Mouse (Mus musculus) midbrain, embryonic 14.5 days (tissue): Measurements from ENCODE around the gene Plin3. TPM values are rescaled to one million over a fixed set of nuclear protein-coding genes. Genes with fewer than 3 reads are reported as not detected.
A peak's percentile ranks its signal among the peaks of the same experiment; 100 is the strongest.

Experiments
- ATAC-seq: fragments of 200-750 bp; cut with Nextera tagmentation; 2 replicates; pipeline ENCODE4 v1.8.0; 2017; ENCODE audit warnings: moderate number of reproducible peaks, moderate library complexity; ENCODE audit not compliant: low FRiP score, low TSS enrichment
- DNase-seq: peaks from one replicate; pipeline ENCODE4 v3.0.0-alpha.2; 2015
- H3K27ac ChIP-seq: fragments of 300-500 bp; sonication (generic); replicated peaks from 2 replicates; pipeline ENCODE4 v1.5.1; 2014; ENCODE audit warnings: mild to moderate bottlenecking, low read depth, low read length, moderate library complexity
- H3K27me3 ChIP-seq: fragments of 300-500 bp; sonication (generic); 2 replicates; pipeline ENCODE4 v1.6.1; 2014; ENCODE audit warnings: low read length, control low read depth, mixed read lengths; ENCODE audit not compliant: control insufficient read depth, insufficient read depth
- H3K36me3 ChIP-seq: fragments of 300-500 bp; sonication (generic); 2 replicates; pipeline ENCODE4 v1.6.1; 2014; ENCODE audit warnings: low read length, control low read depth; ENCODE audit not compliant: control insufficient read depth, insufficient read depth
- H3K4me1 ChIP-seq: fragments of 300-500 bp; sonication (generic); 2 replicates; pipeline ENCODE4 v1.6.1; 2014; ENCODE audit warnings: mild to moderate bottlenecking, antibody characterized with exemption, low read length, control low read depth; ENCODE audit not compliant: control insufficient read depth, insufficient read depth
- H3K4me2 ChIP-seq: fragments of 300-500 bp; sonication (generic); 2 replicates; pipeline ENCODE4 v1.6.1; 2014; ENCODE audit warnings: mild to moderate bottlenecking, low read length, moderate library complexity
- H3K4me3 ChIP-seq: fragments of 300-500 bp; sonication (generic); replicated peaks from 2 replicates; pipeline ENCODE4 v1.5.1; 2014; ENCODE audit warnings: low read depth, low read length
- H3K9ac ChIP-seq: fragments of 300-500 bp; sonication (generic); replicated peaks from 2 replicates; pipeline ENCODE4 v1.6.1; 2014; ENCODE audit warnings: mild to moderate bottlenecking, low read length, moderate library complexity
- H3K9me3 ChIP-seq: fragments of 300-500 bp; sonication (generic); 2 replicates; pipeline ENCODE4 v1.6.1; 2016; ENCODE audit warnings: low read length, control low read depth, mixed read lengths; ENCODE audit not compliant: control insufficient read depth
- WGBS: fragments of 180-500 bp; shearing (Covaris S2); extraction: QIAGEN DNeasy Blood & Tissue Kit; methylation state at CpG from one replicate; pipeline ENCODE4 v1.1.7; 2014; 5-methylcytosine and 5-hydroxymethylcytosine counted together
- polyA plus RNA-seq: library from polyadenylated mRNA; unstranded; fragments of >200 nt; fragmentation: Nextera tagmentation; extraction: Ambion mirVana; gene quantifications from 2 replicates; pipeline ENCODE4 v1.2.1, GENCODE M21; 2014

Plin3 gene
- polyA plus RNA-seq, 1 experiment from 2014 or later = 11.6 TPM

DNA sequence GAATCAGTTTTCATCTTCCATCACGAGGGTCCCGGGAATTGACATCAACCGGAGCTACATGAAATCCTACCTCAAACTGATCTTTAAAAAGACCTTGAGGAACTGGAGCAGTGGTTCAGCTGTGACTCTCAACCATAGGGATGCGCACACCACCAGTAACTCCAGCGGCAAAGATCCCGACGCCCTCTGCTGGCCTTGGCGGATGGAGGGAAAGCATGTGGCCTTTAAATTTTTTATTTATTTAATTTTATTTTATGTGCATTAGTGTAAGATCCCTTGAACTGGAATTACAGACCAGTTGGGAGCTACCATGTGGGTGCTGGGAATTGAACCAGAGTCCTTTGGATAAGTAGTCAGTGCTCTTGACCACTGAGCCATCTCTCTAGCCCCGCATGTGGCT lies 37.2 kb downstream of the Plin3 start:
- WGBS = 23% methylated on average over 9 of the region's 9 CpGs
- DNase-seq = peak; percentile 71
- H3K4me1 ChIP-seq = peaks cover 22% of the 10 kb centered on the region
- peak overlapping the region; percentile 70 for H3K27ac ChIP-seq
- H3K4me2 ChIP-seq = peak overlapping the region; percentile 36
- no peak overlapping the region for H3K4me3 ChIP-seq
- H3K36me3 ChIP-seq = peaks cover 24% of the 10 kb centered on the region
- no peak for ATAC-seq
- H3K9me3 ChIP-seq = no peaks in the 10 kb centered on the region
- no peaks in the 10 kb centered on the region for H3K27me3 ChIP-seq
- H3K9ac ChIP-seq = peak overlapping the region; percentile 27; the same call in 1 of the 2 replicates

DNA sequence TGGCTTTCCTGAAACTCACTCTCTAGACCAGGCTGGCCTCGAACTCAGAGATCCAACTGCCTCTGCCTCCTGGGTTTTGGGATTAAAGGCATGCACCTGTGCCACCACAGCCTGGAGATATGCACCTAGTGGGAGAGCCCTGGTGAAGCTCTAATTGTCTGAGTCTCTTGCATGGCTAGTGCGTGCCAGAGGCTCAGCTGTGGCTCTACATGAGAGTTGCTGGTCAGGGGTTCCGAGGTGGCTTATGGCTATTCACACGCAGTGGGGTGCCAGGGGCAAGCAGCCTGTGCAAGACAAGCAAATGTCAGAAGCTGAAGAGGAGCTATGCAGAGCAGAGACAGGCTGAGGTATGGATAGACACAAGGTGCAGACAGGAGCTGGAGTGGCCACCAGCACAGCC lies 38.0 kb downstream of the Plin3 start:
- 75% methylated on average over 4 of the region's 4 CpGs for WGBS
- ATAC-seq (no peak), DNase-seq (no peak)
- Histone ChIP-seq H3K4me3 (no peak overlapping the region), H3K27ac (0 out of 2 replicates have a peak overlapping the region, but pooled peaks have one; percentile 70), H3K9ac (no peak overlapping the region), H3K4me1 (peaks cover 22% of the 10 kb centered on the region), H3K36me3 (peaks cover 17% of the 10 kb centered on the region), H3K27me3 (no peaks in the 10 kb centered on the region), H3K9me3 (no peaks in the 10 kb centered on the region), H3K4me2 (no peak overlapping the region)

DNA sequence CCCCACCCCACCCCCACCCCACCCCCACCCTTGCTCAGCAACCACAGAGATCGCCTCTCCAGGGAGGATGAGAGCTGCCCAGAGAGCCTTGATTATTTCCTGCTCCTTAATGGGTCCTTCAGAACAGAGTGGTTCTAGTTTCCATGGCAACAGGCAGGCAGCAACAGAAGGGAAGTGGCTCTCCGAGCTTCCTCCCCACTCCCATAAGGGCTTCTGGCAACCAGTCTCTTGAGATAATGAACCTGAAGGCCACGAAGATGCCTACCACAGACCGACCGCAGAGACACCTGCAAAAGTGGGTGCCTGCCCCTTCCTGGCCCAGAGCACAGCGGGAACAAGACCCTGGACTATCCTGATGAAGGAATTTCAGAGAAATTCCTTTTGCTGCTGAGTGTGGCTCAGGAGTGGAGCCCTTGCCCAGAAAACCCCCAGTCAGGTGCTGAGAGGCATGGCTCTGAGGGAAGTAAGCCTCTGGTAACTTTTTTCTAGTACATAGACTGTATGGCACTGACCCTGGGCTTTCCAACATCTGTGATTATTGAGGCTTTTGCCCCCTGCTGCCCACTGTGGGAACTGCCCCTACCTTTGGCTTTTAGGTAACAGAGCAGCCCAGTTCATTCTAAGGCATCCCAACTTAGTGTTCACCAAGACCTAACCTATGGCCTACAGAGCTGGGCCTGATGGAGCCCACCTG lies 41.4 kb downstream of the Plin3 start:
- Histone ChIP-seq H3K4me2 (peak overlapping the region; percentile 34), H3K36me3 (no peaks in the 10 kb centered on the region), H3K27ac (peak overlapping the region; percentile 78), H3K9ac (0 out of 2 replicates have a peak overlapping the region, but pooled peaks have one; percentile 12), H3K4me3 (no peak overlapping the region), H3K9me3 (no peaks in the 10 kb centered on the region), H3K27me3 (no peaks in the 10 kb centered on the region), H3K4me1 (peaks cover 8% of the 10 kb centered on the region)
- DNase-seq (peak; percentile 84), ATAC-seq (peak; percentile 55; the same call in 1 of the 2 replicates)
- WGBS = 25% methylated on average over 6 of the region's 6 CpGs

DNA sequence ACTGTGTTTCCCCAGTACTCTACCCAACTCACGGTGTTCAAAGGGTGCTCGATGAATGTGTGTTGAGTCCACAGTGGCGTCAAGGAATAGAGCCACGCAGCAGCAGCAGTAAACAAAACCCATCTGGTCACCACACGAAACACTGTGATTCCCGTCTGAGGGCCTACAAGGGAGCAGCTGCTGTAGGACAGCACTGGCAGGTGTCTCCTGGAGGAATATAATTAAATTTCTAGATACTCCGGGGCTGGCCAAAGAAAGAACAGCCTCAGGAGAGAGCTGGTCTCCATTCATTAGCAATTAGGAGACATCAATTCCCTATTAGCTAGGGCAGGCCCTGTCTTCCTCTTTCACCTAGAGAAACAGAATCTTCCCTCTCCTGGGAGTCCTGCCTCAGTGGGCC lies 47.1 kb downstream of the Plin3 start:
- Histone ChIP-seq H3K4me3 (no peak overlapping the region), H3K4me2 (no peak overlapping the region), H3K9ac (no peak overlapping the region), H3K27ac (no peak overlapping the region), H3K36me3 (no peaks in the 10 kb centered on the region), H3K27me3 (peaks cover 6% of the 10 kb centered on the region; the same call in 1 of the 2 replicates), H3K9me3 (no peaks in the 10 kb centered on the region), H3K4me1 (peaks cover 5% of the 10 kb centered on the region)
- no peak for DNase-seq
- ATAC-seq = no peak
- 56% methylated on average over 7 of the region's 7 CpGs for WGBS

DNA sequence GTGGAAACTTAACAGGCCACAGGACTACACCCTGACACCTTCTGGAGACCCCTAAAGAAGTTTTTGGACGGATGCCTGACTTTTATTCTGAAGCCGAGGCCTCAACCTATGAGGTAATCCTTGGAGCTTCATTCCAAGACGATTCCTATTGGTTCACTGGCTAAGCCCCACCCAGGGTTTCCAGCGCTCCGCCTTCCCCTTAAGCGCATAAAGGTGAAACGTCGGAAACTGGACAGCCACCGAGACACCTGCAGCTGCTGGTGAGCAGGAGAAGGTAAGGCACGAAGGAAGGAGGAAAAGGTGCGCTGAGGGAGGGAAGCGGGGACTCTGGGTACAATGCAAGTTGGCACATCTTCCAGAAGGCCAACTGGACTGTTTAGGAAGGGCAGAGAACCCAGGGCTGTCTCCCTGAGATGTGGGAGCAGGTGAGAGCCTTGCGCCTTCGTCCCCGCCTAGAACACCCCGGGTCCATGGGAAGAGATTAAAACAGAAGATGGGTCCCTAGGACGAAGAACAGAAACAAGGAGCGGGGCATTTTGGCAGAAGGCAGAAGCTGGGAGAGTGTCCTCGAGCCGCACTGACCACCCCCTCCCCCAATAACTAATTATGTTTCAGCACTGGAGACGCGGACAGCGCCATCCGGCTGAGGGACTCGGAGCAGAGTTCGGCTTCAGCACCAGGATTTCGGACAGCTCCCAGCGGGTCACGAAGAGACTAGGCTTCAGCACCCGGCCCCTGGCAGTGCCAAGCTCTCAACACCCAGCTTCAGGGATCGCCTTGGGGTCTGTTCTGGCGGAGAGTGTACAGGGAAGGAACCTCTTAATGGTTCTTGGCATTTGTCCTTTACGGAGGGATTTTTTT lies 50.9 kb downstream of the Plin3 start:
- ATAC-seq = peak; percentile 84
- H3K27ac ChIP-seq = no peak overlapping the region
- 1% methylated on average over 33 of the region's 33 CpGs for WGBS

GRCm38 (mm10) chr17:56233818-56234469 lies 58.7 kb downstream of the Plin3 start:
- peak overlapping the region; percentile 54 for H3K4me2 ChIP-seq
- no peaks in the 10 kb centered on the region for H3K9me3 ChIP-seq
- H3K27me3 ChIP-seq = no peaks in the 10 kb centered on the region
- H3K27ac ChIP-seq = peak overlapping the region; percentile 56
- no peak overlapping the region for H3K9ac ChIP-seq
- peak overlapping the region; percentile 24; the same call in 1 of the 2 replicates for H3K4me3 ChIP-seq
- 2% methylated on average over 14 of the region's 14 CpGs for WGBS
- H3K4me1 ChIP-seq = peaks cover 10% of the 10 kb centered on the region
- ATAC-seq = peak; percentile 94
- H3K36me3 ChIP-seq = no peaks in the 10 kb centered on the region
- peak; percentile 93 for DNase-seq

More for the DNA sequence above, 50.9 kb downstream of the Plin3 start:
- H3K27me3 ChIP-seq = peaks cover 12% of the 10 kb centered on the region; the same call in 1 of the 2 replicates
- H3K9ac ChIP-seq = peak overlapping the region; percentile 55
- H3K9me3 ChIP-seq = no peaks in the 10 kb centered on the region
- no peaks in the 10 kb centered on the region for H3K36me3 ChIP-seq
- peak overlapping the region; percentile 40 for H3K4me3 ChIP-seq
- H3K4me2 ChIP-seq = peak overlapping the region; percentile 53
- peaks cover 5% of the 10 kb centered on the region; the same call in 1 of the 2 replicates for H3K4me1 ChIP-seq
- DNase-seq = peak; percentile 83

DNA sequence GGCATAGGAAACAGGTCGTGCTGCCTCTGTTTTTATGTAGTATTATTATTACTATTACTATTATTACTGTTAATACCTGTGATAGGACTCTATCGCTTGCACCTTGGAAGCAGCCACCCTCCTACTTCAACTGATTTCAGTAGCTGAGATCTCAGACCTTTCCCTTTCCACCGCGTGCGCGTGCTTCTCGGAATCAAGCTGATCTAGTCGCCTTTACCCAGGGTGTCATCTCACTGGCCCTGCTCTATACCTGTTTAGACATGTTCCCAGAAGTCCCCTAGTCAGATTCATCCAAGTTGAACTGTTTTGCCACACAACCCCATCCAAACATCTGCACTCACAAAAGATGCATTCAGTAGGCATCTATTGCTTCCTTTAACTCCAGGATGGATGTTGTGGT lies 59.3 kb downstream of the Plin3 start:
- Histone ChIP-seq H3K9me3 (no peaks in the 10 kb centered on the region), H3K27ac (peak overlapping the region; percentile 56), H3K4me3 (0 out of 2 replicates have a peak overlapping the region, but pooled peaks have one; percentile 7), H3K9ac (no peak overlapping the region), H3K27me3 (no peaks in the 10 kb centered on the region), H3K4me1 (peaks cover 10% of the 10 kb centered on the region), H3K36me3 (no peaks in the 10 kb centered on the region), H3K4me2 (peak overlapping the region; percentile 54)
- 0 out of 2 replicates have a peak, but pooled peaks have one; percentile 4 for ATAC-seq
- 48% methylated on average over 8 of the region's 8 CpGs for WGBS
- peak; percentile 21 for DNase-seq

DNA sequence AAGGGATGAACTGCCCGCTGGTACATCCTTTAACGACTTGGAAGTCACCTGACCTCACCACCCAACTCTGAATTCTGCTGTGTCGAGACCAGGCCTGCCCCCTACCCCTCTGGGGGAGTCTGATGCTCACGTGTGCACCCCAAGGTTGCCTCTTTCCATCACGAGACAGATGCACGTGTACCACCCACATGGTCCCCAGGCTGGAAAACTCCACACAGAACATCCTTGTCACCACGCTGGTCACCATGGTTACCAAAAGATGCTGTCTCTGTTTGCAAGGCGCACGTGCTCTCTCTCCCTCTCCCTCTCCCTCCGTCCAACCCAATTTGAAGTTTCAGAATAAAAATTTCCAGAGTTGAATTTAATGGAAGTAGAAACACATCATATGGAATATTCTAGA lies 62.7 kb downstream of the Plin3 start:
- Histone ChIP-seq H3K4me1 (peaks cover 10% of the 10 kb centered on the region), H3K27me3 (no peaks in the 10 kb centered on the region), H3K27ac (no peak overlapping the region), H3K4me3 (no peak overlapping the region), H3K4me2 (no peak overlapping the region), H3K9ac (no peak overlapping the region), H3K9me3 (no peaks in the 10 kb centered on the region), H3K36me3 (no peaks in the 10 kb centered on the region)
- DNase-seq (no peak), ATAC-seq (no peak)
- 54% methylated on average over 10 of the region's 10 CpGs for WGBS
